27 mouse cellular contexts compared by ENCODE assay signal in genomic region chr3:138836937-138837336, GRCm38 (mm10).
DNase-seq lines count a peak whose midpoint lies in the region; ATAC-seq and TF ChIP-seq lines count a peak whose summit lies in the region.
"Had no signal": no experiment of that assay in that cellular context is flagged by ENCODE, and none has a peak within 500 bp of the region (broad histone marks: within the 10 kb centered on the region; RNA-seq: fewer than 3 reads in every experiment).

No protein-coding gene starts in this region.

- no peaks in the 10 kb centered on the region for H3K36me3 ChIP-seq in hindbrain, postnatal 0 days (ENCODE audit: insufficient read depth, low read length)
- no peaks in the 10 kb centered on the region for H3K36me3 ChIP-seq in hindbrain, embryonic 11.5 days (ENCODE audit: control insufficient read depth, insufficient read depth, low read length)
- H3K36me3 ChIP-seq in CH12.LX (replicated peaks in 1 of 2; ENCODE audit: control insufficient read depth in 1 of 2, insufficient read depth in 1 of 2, low read length in 1 of 2), result peaks cover 0 to 29% of the 10 kb centered on the region in 2 experiments
- H3K36me3 ChIP-seq: embryonic facial prominence, embryonic 13.5 days; forebrain, embryonic 10.5 days; G1E; heart, embryonic 12.5 days; intestine, embryonic 15.5 days; limb, embryonic 13.5 days had no signal

- CTCF ChIA-PET in Patski (lab: Charles Lee), result interaction anchor here (1.3 to 1.6 kb wide), 3 partner anchors 10 to 92 kb away, joined by 5 to 6 read pairs (median 5); no protein-coding TSS in a partner anchor

- H3K79me2 ChIP-seq in CH12.LX (replicated peaks; ENCODE audit: control insufficient read depth, extremely low read depth, insufficient read depth, poor library complexity, severe bottlenecking), result no peaks in the 10 kb centered on the region

- H3K9ac ChIP-seq in hindbrain, postnatal 0 days (replicated peaks; ENCODE audit: low read length), result no peak overlapping the region
- H3K9ac ChIP-seq in hindbrain, embryonic 11.5 days (ENCODE audit: low read depth, low read length), result no peak overlapping the region
- H3K9ac ChIP-seq in CH12.LX (ENCODE audit: insufficient read depth, low read depth), result no peak overlapping the region
- H3K9ac ChIP-seq: embryonic facial prominence, embryonic 13.5 days; heart, embryonic 12.5 days; intestine, embryonic 15.5 days; limb, embryonic 13.5 days had no signal

- H3K4me3 ChIP-seq in hindbrain, postnatal 0 days (ENCODE audit: low read length), result no peak overlapping the region
- no peak overlapping the region for H3K4me3 ChIP-seq in hindbrain, embryonic 11.5 days (ENCODE audit: low read depth, low read length)
- H3K4me3 ChIP-seq in left cerebral cortex, adult 2 months, result no peak overlapping the region
- H3K4me3 ChIP-seq in CH12.LX (replicated peaks in 1 of 3; ENCODE audit: low read depth in 2 of 3, low read length in 2 of 3, poor library complexity in 1 of 3), result no peak overlapping the region
- H3K4me3 ChIP-seq: embryonic facial prominence, embryonic 13.5 days; forebrain, embryonic 10.5 days; heart, embryonic 12.5 days; intestine, embryonic 15.5 days; limb, embryonic 13.5 days had no signal

- in situ Hi-C loops in CH12.LX (cut with MboI; ENCODE audit: low pct_ligation_motif_present, low pct_unique_long_range_greater_than_20kb, low sequenced_read_pairs), result no loop called here
- in situ Hi-C loops in Patski (cut with MboI; ENCODE audit: low pct_unique_long_range_greater_than_20kb), result loop anchor here (5.0 kb wide), 2 partner anchors 95 to 195 kb away; partner anchors contain the start of gene Tspan5

- dilution Hi-C loops in CH12.LX (cut with MboI; ENCODE audit: extremely low pct_ligation_motif_present, extremely low pct_unique_long_range_greater_than_20kb, low sequenced_read_pairs), result no loop called here

- no peaks in the 10 kb centered on the region for H3K27me3 ChIP-seq in hindbrain, postnatal 0 days (ENCODE audit: insufficient read depth, low read length)
- H3K27me3 ChIP-seq in hindbrain, embryonic 11.5 days (ENCODE audit: control insufficient read depth, insufficient read depth, low read length), result no peaks in the 10 kb centered on the region
- H3K27me3 ChIP-seq in CH12.LX (replicated peaks), result no peaks in the 10 kb centered on the region
- H3K27me3 ChIP-seq in Patski, result no peaks in the 10 kb centered on the region
- H3K27me3 ChIP-seq: embryonic facial prominence, embryonic 13.5 days; heart, embryonic 12.5 days; intestine, embryonic 15.5 days; limb, embryonic 13.5 days had no signal

- WGBS in hindbrain, postnatal 0 days, result 70% methylated on average over 5 of the region's 5 CpGs
- 81% methylated on average over 5 of the region's 5 CpGs for WGBS in hindbrain, embryonic 11.5 days

- no peak overlapping the region for H3K4me2 ChIP-seq in hindbrain, postnatal 0 days (ENCODE audit: low read depth, low read length)
- no peak overlapping the region for H3K4me2 ChIP-seq in hindbrain, embryonic 11.5 days (replicated peaks; ENCODE audit: low read depth, low read length)
- no peak overlapping the region for H3K4me2 ChIP-seq in CH12.LX (ENCODE audit: insufficient read depth, low read depth, poor library complexity, severe bottlenecking)
- H3K4me2 ChIP-seq: embryonic facial prominence, embryonic 13.5 days; heart, embryonic 12.5 days; intestine, embryonic 15.5 days; limb, embryonic 13.5 days; liver, embryonic 11.5 days had no signal

- TF ChIP-seq EP300 in CH12.LX (IDR thresholded peaks at IDR 0.05; ENCODE audit: low read length), result no peak

- no peaks in the 10 kb centered on the region for H3K9me3 ChIP-seq in hindbrain, postnatal 0 days (ENCODE audit: low read length)
- H3K9me3 ChIP-seq in hindbrain, embryonic 11.5 days (ENCODE audit: control insufficient read depth, low read length), result no peaks in the 10 kb centered on the region
- H3K9me3 ChIP-seq in CH12.LX (replicated peaks; ENCODE audit: low read length), result no peaks in the 10 kb centered on the region
- H3K9me3 ChIP-seq: embryonic facial prominence, embryonic 13.5 days; forebrain, embryonic 10.5 days; G1E; heart, embryonic 12.5 days; intestine, embryonic 15.5 days; limb, embryonic 13.5 days had no signal

- POLR2A ChIA-PET in Patski (lab: Charles Lee), result interaction anchor here (0.7 kb wide), 1 partner anchor 655 kb away, joined by 3 read pairs; no protein-coding TSS in a partner anchor

- intact Hi-C loops in left cerebral cortex, adult 2 months (cut with DNase I), result no loop called here
- intact Hi-C loops in left cerebral cortex, postnatal 25 days (cut with DNase I), result no loop called here

- no peak for DNase-seq in hindbrain, postnatal 0 days (ENCODE audit: low spot score)
- DNase-seq in hindbrain, embryonic 11.5 days (ENCODE audit: low spot score), result no peak
- no peak for DNase-seq in left cerebral cortex, adult 2 months (ENCODE audit: extremely low spot score in 1 of 2, low spot score in 2 of 2)
- no peak for DNase-seq in left cerebral cortex, postnatal 25 days (ENCODE audit: low spot score in 2 of 2)
- DNase-seq in CH12.LX (ENCODE audit: extremely low read depth) (no peak), Patski (ENCODE audit: low read depth, low spot score) (no peak)
- no peak for DNase-seq in yolk sac, embryonic 10.5 days (ENCODE audit: low spot score)
- DNase-seq: adrenal gland, postnatal 25 days; cerebellum, adult 11-12 months; cerebellum, adult 9-11 months; gastrocnemius, postnatal 14 days; heart, postnatal 10 days; kidney, adult 9 months; midbrain, embryonic 14.5 days; right cerebral cortex, adult 18-20 months; spleen, adult 18-20 months; thymus, adult 2 months; thymus, postnatal 36 days had no signal

- TF ChIP-seq RAD21 in CH12.LX (IDR thresholded peaks at IDR 0.05; ENCODE audit: low read depth, low read length), result peak; percentile 37

- peaks cover 22% of the 10 kb centered on the region for H3K4me1 ChIP-seq in hindbrain, postnatal 0 days (ENCODE audit: insufficient read depth, low read length)
- H3K4me1 ChIP-seq in hindbrain, embryonic 11.5 days (replicated peaks; ENCODE audit: control insufficient read depth, insufficient read depth, low read length), result peaks cover 2% of the 10 kb centered on the region; the same call in 1 of the 2 replicates
- peaks cover 0 to 28% of the 10 kb centered on the region in 2 experiments; a peak in 3 of 4 replicates for H3K4me1 ChIP-seq in CH12.LX (ENCODE audit: control insufficient read depth in 1 of 2, insufficient read depth in 2 of 2)
- H3K4me1 ChIP-seq: heart, embryonic 12.5 days had no signal

- TF ChIP-seq POLR2A in CH12.LX (IDR thresholded peaks at IDR 0.05; ENCODE audit: low read depth, low read length), result no peak

- no peak for ATAC-seq in hindbrain, postnatal 0 days
- ATAC-seq in hindbrain, embryonic 11.5 days (ENCODE audit: low FRiP score), result no peak
- ATAC-seq in Patski, result no peak
- ATAC-seq: forebrain, embryonic 16.5 days; hindbrain, embryonic 16.5 days; intestine, embryonic 15.5 days had no signal

- peak; percentile 25 for TF ChIP-seq CTCF in hindbrain, postnatal 0 days (IDR thresholded peaks at IDR 0.05; ENCODE audit: low read depth)
- peak; percentile 34 for TF ChIP-seq CTCF in left cerebral cortex, adult 2 months (IDR thresholded peaks at IDR 0.05)
- TF ChIP-seq CTCF in CH12.LX (conservative IDR thresholded peaks at IDR 0.05 in 1 of 2, IDR thresholded peaks at IDR 0.05 in 1 of 2; ENCODE audit: low read depth in 2 of 2, low read length in 2 of 2) (peak in 1 of 2 experiments; percentile 52; a peak in 2 of 4 replicates), Patski (IDR thresholded peaks at IDR 0.05) (peak; percentile 31)

- H3K27ac ChIP-seq in hindbrain, postnatal 0 days, result no peak overlapping the region
- H3K27ac ChIP-seq in hindbrain, embryonic 11.5 days (ENCODE audit: low read depth, low read length), result no peak overlapping the region
- H3K27ac ChIP-seq in left cerebral cortex, adult 2 months, result no peak overlapping the region
- no peak overlapping the region for H3K27ac ChIP-seq in CH12.LX (ENCODE audit: insufficient read depth, low read depth)
- H3K27ac ChIP-seq: embryonic facial prominence, embryonic 13.5 days; forebrain, embryonic 10.5 days; intestine, embryonic 15.5 days; limb, embryonic 13.5 days had no signal

TF ChIP-seq in CH12.LX, 34 proteins besides CTCF, POLR2A, EP300 and RAD21:
- TF ChIP-seq USF2 (conservative IDR thresholded peaks at IDR 0.05; ENCODE audit: low read depth, low read length) (no peak), CHD2 (IDR thresholded peaks at IDR 0.05; ENCODE audit: low read length) (no peak), MAX (IDR thresholded peaks at IDR 0.05; ENCODE audit: low read length) (no peak), SMC3 (IDR thresholded peaks at IDR 0.05; ENCODE audit: low read depth, low read length) (peak; percentile 42), ZMIZ1 (IDR thresholded peaks at IDR 0.05; ENCODE audit: low read depth, low read length) (no peak)
